Mouse (Mus musculus) erythroblast, embryonic 14.5 days (primary cell): Measurements from ENCODE around the gene Inava. TPM values are rescaled to one million over a fixed set of nuclear protein-coding genes. Genes with fewer than 3 reads are reported as not detected.

Experiments used
- H3K27me3 ChIP-seq: 2 replicates; pipeline ENCODE4 v1.6.1; 2012; ENCODE audit warnings: inconsistent platforms; ENCODE audit not compliant: control insufficient read depth
- H3K36me3 ChIP-seq: 2 replicates; pipeline ENCODE4 v1.6.1; 2012; ENCODE audit warnings: mild to moderate bottlenecking, inconsistent platforms; ENCODE audit not compliant: control insufficient read depth
- H3K4me1 ChIP-seq: 2 replicates; pipeline ENCODE4 v1.6.1; 2012; ENCODE audit warnings: inconsistent platforms; ENCODE audit not compliant: control insufficient read depth
- H3K4me3 ChIP-seq: replicated peaks from 2 replicates; pipeline ENCODE3; 2012; ENCODE audit warnings: moderate library complexity, mild to moderate bottlenecking, inconsistent platforms
- H3K9me3 ChIP-seq: 2 replicates; pipeline ENCODE4 v1.6.1; 2012; ENCODE audit warnings: low read length, inconsistent platforms, mixed read lengths; ENCODE audit not compliant: control insufficient read depth
- GATA1 ChIP-seq: IDR thresholded peaks from 2 replicates; pipeline ENCODE4 v1.6.1; 2012; ENCODE audit warnings: low read length, inconsistent platforms, mixed read lengths
- TAL1 ChIP-seq: IDR thresholded peaks from 3 replicates; pipeline ENCODE4 v1.6.1; 2012; ENCODE audit warnings: low read length, inconsistent platforms, mixed read lengths
- polyA plus RNA-seq: library from polyadenylated mRNA; stranded (reverse); fragments of >175 nt; gene quantifications from 2 replicates; pipeline ENCODE4 v1.2.3, GENCODE M21; 2012

Gene Inava
- polyA plus RNA-seq, 1 experiment = not detected

DNA sequence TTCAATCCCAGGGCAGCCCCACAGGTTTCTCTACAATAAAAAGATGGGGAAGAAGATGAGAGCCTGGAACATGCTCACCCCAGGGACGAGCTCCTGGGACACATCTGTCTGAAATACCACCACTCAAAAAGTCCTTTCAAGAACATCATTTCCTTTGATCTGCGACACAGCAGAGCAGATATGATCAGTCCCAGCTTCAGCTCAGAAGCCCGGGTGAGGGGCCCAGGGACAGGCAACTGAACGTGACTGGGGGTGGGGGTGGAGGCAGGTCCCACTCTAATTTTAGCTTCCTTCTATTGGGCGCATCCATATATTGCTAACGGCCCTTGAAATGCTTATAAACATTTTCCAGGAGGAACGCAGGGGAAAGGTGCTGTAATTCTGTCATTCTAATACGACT is 21.6 kb upstream of the Inava start:
- no peak for TF ChIP-seq GATA1
- TF ChIP-seq TAL1 = no peak
- H3K27me3 ChIP-seq = peaks cover 56% of the 10 kb centered on the region
- peaks cover 9% of the 10 kb centered on the region for H3K4me1 ChIP-seq
- H3K9me3 ChIP-seq = peaks cover 5% of the 10 kb centered on the region; the same call in 1 of the 2 replicates
- H3K36me3 ChIP-seq = no peaks in the 10 kb centered on the region
- H3K4me3 ChIP-seq = no peak overlapping the region

DNA sequence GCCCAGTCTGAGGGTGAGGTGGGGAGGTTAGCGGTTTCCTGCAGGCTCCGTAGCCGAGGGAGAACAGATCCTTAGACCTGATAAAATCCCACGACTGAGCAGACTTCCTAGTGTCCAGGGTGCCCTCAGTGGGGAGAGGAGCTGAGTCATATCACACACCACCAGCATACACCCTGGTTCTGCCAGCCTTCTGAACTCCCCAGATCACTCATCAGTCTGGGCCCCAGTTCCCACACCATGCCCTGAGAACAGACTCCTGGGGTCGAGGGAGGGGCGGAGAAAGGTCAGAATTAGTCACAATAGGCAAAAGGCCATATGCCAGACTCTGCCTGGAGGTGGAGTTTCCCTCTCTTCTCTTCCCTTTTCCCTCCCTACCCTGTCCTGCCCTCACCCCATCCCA is 21.1 kb upstream of the Inava start:
- peaks cover 51% of the 10 kb centered on the region for H3K27me3 ChIP-seq
- no peaks in the 10 kb centered on the region for H3K36me3 ChIP-seq
- no peak for TF ChIP-seq GATA1
- no peak for TF ChIP-seq TAL1
- H3K4me1 ChIP-seq = peaks cover 4% of the 10 kb centered on the region
- H3K9me3 ChIP-seq = peaks cover 5% of the 10 kb centered on the region; the same call in 1 of the 2 replicates
- no peak overlapping the region for H3K4me3 ChIP-seq

- Histone ChIP-seq H3K27me3 (peaks cover 45% of the 10 kb centered on the region), H3K4me3 (no peak overlapping the region), H3K36me3 (no peaks in the 10 kb centered on the region), H3K9me3 (peaks cover 1% of the 10 kb centered on the region; the same call in 1 of the 2 replicates), H3K4me1 (no peaks in the 10 kb centered on the region; the same call in 1 of the 2 replicates)
- TF ChIP-seq GATA1 (no peak), TAL1 (no peak)
Observed at GRCm38 (mm10) chr1:136254503-136255065, 20.5 kb upstream of the Inava start.

GRCm38 (mm10) chr1:136253472-136253871 is 19.4 kb upstream of the Inava start:
- Histone ChIP-seq H3K27me3 (peaks cover 36% of the 10 kb centered on the region), H3K4me3 (no peak overlapping the region), H3K9me3 (no peaks in the 10 kb centered on the region), H3K4me1 (no peaks in the 10 kb centered on the region; the same call in 1 of the 2 replicates), H3K36me3 (no peaks in the 10 kb centered on the region)
- no peak for TF ChIP-seq TAL1
- TF ChIP-seq GATA1 = no peak

DNA sequence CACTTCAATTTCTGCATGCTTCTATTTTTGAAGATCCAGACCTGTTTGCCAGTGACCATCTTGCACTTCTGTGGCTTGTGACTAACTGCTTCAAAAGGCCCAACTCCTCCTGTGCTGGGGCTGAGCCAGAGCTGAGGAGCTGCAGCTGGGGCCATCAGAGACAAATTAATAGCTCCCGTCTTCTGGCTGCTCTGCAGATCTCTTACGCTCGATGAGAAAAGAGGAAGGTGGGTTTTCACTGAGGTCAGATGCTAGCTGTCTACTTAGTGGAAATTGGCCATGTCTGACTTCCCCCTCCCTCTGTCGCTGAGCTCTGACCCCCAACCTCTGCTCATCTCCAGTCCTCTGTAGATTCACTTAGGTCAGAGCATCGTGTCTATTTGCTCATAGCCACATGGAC is 15.6 kb upstream of the Inava start:
- Histone ChIP-seq H3K4me1 (no peaks in the 10 kb centered on the region; the same call in 1 of the 2 replicates), H3K9me3 (no peaks in the 10 kb centered on the region), H3K4me3 (no peak overlapping the region), H3K27me3 (peaks cover 2% of the 10 kb centered on the region; the same call in 1 of the 2 replicates), H3K36me3 (no peaks in the 10 kb centered on the region)
- TF ChIP-seq GATA1 = no peak
- no peak for TF ChIP-seq TAL1

DNA sequence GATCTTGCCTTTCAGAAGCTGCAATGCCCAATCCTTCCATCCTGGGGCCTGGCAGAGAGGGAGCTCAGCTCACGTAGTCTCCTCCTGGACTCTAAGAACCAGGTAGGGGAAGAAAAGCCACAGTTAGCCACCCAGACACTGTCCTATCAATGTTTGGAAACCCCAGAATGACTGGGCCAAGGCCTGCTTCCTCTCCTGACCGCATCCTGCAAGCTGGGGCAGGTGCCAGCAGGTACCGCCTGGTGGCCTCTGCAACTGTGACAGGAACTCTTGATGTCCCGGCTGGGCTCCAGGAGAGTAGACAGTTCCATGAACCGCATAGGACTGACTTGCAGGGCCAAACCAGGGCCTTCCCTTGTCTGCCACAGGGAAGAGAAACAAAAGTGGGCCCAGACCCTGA is 13.3 kb upstream of the Inava start:
- H3K4me1 ChIP-seq = no peaks in the 10 kb centered on the region
- TF ChIP-seq TAL1 (no peak), GATA1 (no peak)
- no peak overlapping the region for H3K4me3 ChIP-seq
- no peaks in the 10 kb centered on the region for H3K9me3 ChIP-seq
- H3K36me3 ChIP-seq = no peaks in the 10 kb centered on the region
- peaks cover 4% of the 10 kb centered on the region; the same call in 1 of the 2 replicates for H3K27me3 ChIP-seq

DNA sequence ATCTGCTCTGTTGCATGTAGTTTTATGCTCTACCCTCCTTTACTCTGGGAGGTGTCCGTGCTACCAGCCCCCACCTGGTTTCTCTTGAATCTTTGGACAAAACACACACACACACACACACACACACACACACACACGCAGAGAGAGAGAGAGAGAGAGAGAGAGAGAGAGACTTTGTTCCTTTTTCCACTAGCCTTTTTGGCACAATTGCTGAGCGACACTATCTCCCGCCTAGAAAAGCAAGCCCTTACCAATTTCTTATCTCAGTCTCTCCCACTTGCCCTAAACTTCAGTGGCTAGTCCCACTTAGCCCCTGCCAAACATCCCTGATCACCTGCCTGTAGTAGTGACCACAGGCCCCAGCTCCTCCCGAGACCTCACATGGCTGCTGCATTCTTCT is 10.4 kb upstream of the Inava start:
- H3K27me3 ChIP-seq = peaks cover 6% of the 10 kb centered on the region; the same call in 1 of the 2 replicates
- no peaks in the 10 kb centered on the region for H3K4me1 ChIP-seq
- H3K36me3 ChIP-seq = no peaks in the 10 kb centered on the region
- no peaks in the 10 kb centered on the region for H3K9me3 ChIP-seq
- no peak overlapping the region for H3K4me3 ChIP-seq
- TF ChIP-seq GATA1 (no peak), TAL1 (no peak)

- peaks cover 10% of the 10 kb centered on the region for H3K27me3 ChIP-seq
- H3K9me3 ChIP-seq = no peaks in the 10 kb centered on the region
- peaks cover 3% of the 10 kb centered on the region; the same call in 1 of the 2 replicates for H3K4me1 ChIP-seq
- no peak overlapping the region for H3K4me3 ChIP-seq
- TF ChIP-seq TAL1 (no peak), GATA1 (no peak)
- H3K36me3 ChIP-seq = no peaks in the 10 kb centered on the region
Observed at GRCm38 (mm10) chr1:136241801-136242200, 7.7 kb upstream of the Inava start.

GRCm38 (mm10) chr1:136238495-136238894 is 4.4 kb upstream of the Inava start:
- Histone ChIP-seq H3K27me3 (peaks cover 41% of the 10 kb centered on the region), H3K9me3 (peaks cover 4% of the 10 kb centered on the region; the same call in 1 of the 2 replicates), H3K36me3 (no peaks in the 10 kb centered on the region), H3K4me3 (no peak overlapping the region), H3K4me1 (peaks cover 12% of the 10 kb centered on the region)
- TF ChIP-seq GATA1 (no peak), TAL1 (no peak)
